Mouse (Mus musculus) forebrain, postnatal 0 days (tissue): Measurements from ENCODE around the gene Pqlc2. TPM values are rescaled to one million over a fixed set of nuclear protein-coding genes. Genes with fewer than 3 reads are reported as not detected.

Experiments used
- ATAC-seq: fragments of 200-750 bp; cut with Nextera tagmentation; 2 replicates; pipeline ENCODE4 v1.8.0; 2017; ENCODE audit warnings: mild to moderate bottlenecking, moderate library complexity
- DNase-seq: peaks from one replicate; pipeline ENCODE4 v3.0.0-alpha.2; 2015
- H3K27ac ChIP-seq: fragments of 300-500 bp; sonication (generic); 2 replicates; pipeline ENCODE4 v1.5.1; 2014; ENCODE audit warnings: low read depth, mild to moderate bottlenecking, antibody characterized with exemption, low read length, moderate library complexity, mixed read lengths
- H3K27me3 ChIP-seq: fragments of 300-500 bp; sonication (generic); 2 replicates; pipeline ENCODE4 v1.6.1; 2014; ENCODE audit warnings: mild to moderate bottlenecking, low read length, mixed read lengths; ENCODE audit not compliant: insufficient read depth
- H3K36me3 ChIP-seq: fragments of 300-500 bp; sonication (generic); 2 replicates; pipeline ENCODE4 v1.6.1; 2014; ENCODE audit warnings: mild to moderate bottlenecking, moderate library complexity; ENCODE audit not compliant: insufficient read depth
- H3K4me1 ChIP-seq: fragments of 300-500 bp; sonication (generic); 2 replicates; pipeline ENCODE4 v1.6.1; 2014; ENCODE audit warnings: antibody characterized with exemption; ENCODE audit not compliant: insufficient read depth
- H3K4me2 ChIP-seq: fragments of 300-500 bp; sonication (generic); 2 replicates; pipeline ENCODE4 v1.6.1; 2014; ENCODE audit warnings: low read depth, mild to moderate bottlenecking, moderate library complexity
- H3K4me3 ChIP-seq: fragments of 300-500 bp; sonication (generic); 2 replicates; pipeline ENCODE4 v1.5.1; 2014; ENCODE audit warnings: low read depth, low read length, mixed read lengths
- H3K9ac ChIP-seq: fragments of 300-500 bp; sonication (generic); 2 replicates; pipeline ENCODE4 v1.6.1; 2014; ENCODE audit warnings: mild to moderate bottlenecking
- H3K9me3 ChIP-seq: fragments of 300-500 bp; sonication (generic); 2 replicates; pipeline ENCODE4 v1.6.1; 2016; ENCODE audit warnings: low read length
- CTCF ChIP-seq: sonication (generic); IDR thresholded peaks from 2 replicates; pipeline ENCODE4 v1.5.1; 2016; ENCODE audit warnings: antibody characterized with exemption, control low read depth, low read depth
- WGBS: fragments of 180-500 bp; shearing (Covaris S2); extraction: QIAGEN DNeasy Blood & Tissue Kit; methylation state at CpG from one replicate; pipeline ENCODE4 v1.1.7; 2014; 5-methylcytosine and 5-hydroxymethylcytosine counted together
- polyA plus RNA-seq: library from polyadenylated mRNA; unstranded; fragments of >200 nt; fragmentation: Nextera tagmentation; extraction: Ambion mirVana; gene quantifications from 2 replicates; pipeline ENCODE4 v1.2.1, GENCODE M21; 2015
- total RNA-seq: library from RNA; depleted of rRNA; stranded (reverse); fragments of >200 nt; gene quantifications from 2 replicates; pipeline ENCODE4 v1.2.3, GENCODE M21; 2014

Pqlc2 gene
- total and polyA plus RNA-seq, 2 experiments from 2014 or later = 12.1 to 15.3 TPM

GRCm38 (mm10) chr4:139276411-139276810, 34.1 kb downstream of the Pqlc2 start:
- no peaks in the 10 kb centered on the region for H3K27me3 ChIP-seq
- no peak overlapping the region for H3K4me2 ChIP-seq
- no peak overlapping the region for H3K4me3 ChIP-seq
- peaks cover 16% of the 10 kb centered on the region for H3K36me3 ChIP-seq
- DNase-seq (no peak), ATAC-seq (no peak)
- no peaks in the 10 kb centered on the region for H3K9me3 ChIP-seq
- no peak for TF ChIP-seq CTCF
- H3K9ac ChIP-seq = no peak overlapping the region
- H3K27ac ChIP-seq = no peak overlapping the region
- H3K4me1 ChIP-seq = no peaks in the 10 kb centered on the region
- 89% methylated on average over 7 of the region's 7 CpGs for WGBS

DNA sequence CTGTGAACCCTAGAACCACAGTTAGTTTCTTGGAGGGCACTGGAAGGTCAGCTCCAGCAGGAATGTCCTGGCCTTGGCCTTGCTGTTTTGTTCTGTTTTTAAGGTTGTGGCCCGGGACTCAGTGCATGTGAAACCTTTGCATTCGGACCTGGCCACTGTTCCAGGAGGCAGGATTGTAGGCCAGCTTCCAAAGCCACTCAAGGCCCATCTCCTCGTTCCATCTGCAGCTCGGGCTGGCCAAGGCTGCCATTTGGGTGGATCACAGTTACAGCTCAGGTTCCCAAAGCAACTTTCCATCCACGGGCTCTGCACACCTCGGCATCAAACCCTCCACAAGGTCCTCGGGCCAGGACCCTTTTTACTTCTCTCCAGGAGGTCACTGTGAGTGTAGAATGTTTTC, 35.9 kb downstream of the Pqlc2 start:
- Histone ChIP-seq H3K4me1 (no peaks in the 10 kb centered on the region), H3K9ac (no peak overlapping the region), H3K36me3 (peaks cover 4% of the 10 kb centered on the region), H3K27ac (no peak overlapping the region), H3K9me3 (no peaks in the 10 kb centered on the region), H3K4me3 (no peak overlapping the region), H3K4me2 (no peak overlapping the region), H3K27me3 (no peaks in the 10 kb centered on the region)
- WGBS = 89% methylated on average over 7 of the region's 7 CpGs
- no peak for ATAC-seq
- DNase-seq = no peak
- no peak for TF ChIP-seq CTCF

- no peak overlapping the region for H3K27ac ChIP-seq
- no peak overlapping the region for H3K4me2 ChIP-seq
- no peak overlapping the region for H3K4me3 ChIP-seq
- peaks cover 4% of the 10 kb centered on the region for H3K36me3 ChIP-seq
- no peaks in the 10 kb centered on the region for H3K27me3 ChIP-seq
- no peaks in the 10 kb centered on the region for H3K9me3 ChIP-seq
- no peak for TF ChIP-seq CTCF
- no peak overlapping the region for H3K9ac ChIP-seq
- no peak for DNase-seq
- ATAC-seq = no peak
- H3K4me1 ChIP-seq = no peaks in the 10 kb centered on the region
- WGBS = 86% methylated on average over 10 of the region's 10 CpGs
Observed at GRCm38 (mm10) chr4:139272951-139273680, 37.4 kb downstream of the Pqlc2 start.

GRCm38 (mm10) chr4:139271562-139271961, 38.9 kb downstream of the Pqlc2 start:
- 94% methylated on average over 9 of the region's 9 CpGs for whole genome bisulfite sequencing
- no peak for ATAC-seq
- H3K4me1 ChIP-seq = no peaks in the 10 kb centered on the region
- DNase-seq = no peak
- H3K4me3 ChIP-seq = no peak overlapping the region
- no peak overlapping the region for H3K27ac ChIP-seq
- H3K9me3 ChIP-seq = no peaks in the 10 kb centered on the region
- TF ChIP-seq CTCF = no peak
- H3K36me3 ChIP-seq = peaks cover 4% of the 10 kb centered on the region
- no peaks in the 10 kb centered on the region for H3K27me3 ChIP-seq
- H3K4me2 ChIP-seq = no peak overlapping the region
- H3K9ac ChIP-seq = no peak overlapping the region

GRCm38 (mm10) chr4:139270168-139270567, 40.3 kb downstream of the Pqlc2 start:
- Histone ChIP-seq H3K36me3 (peaks cover 7% of the 10 kb centered on the region), H3K4me3 (no peak overlapping the region), H3K27ac (no peak overlapping the region), H3K4me2 (no peak overlapping the region), H3K9ac (no peak overlapping the region), H3K4me1 (no peaks in the 10 kb centered on the region), H3K27me3 (no peaks in the 10 kb centered on the region), H3K9me3 (no peaks in the 10 kb centered on the region)
- DNase-seq (no peak), ATAC-seq (no peak)
- 87% methylated on average over 3 of the region's 3 CpGs for WGBS
- TF ChIP-seq CTCF = no peak

DNA sequence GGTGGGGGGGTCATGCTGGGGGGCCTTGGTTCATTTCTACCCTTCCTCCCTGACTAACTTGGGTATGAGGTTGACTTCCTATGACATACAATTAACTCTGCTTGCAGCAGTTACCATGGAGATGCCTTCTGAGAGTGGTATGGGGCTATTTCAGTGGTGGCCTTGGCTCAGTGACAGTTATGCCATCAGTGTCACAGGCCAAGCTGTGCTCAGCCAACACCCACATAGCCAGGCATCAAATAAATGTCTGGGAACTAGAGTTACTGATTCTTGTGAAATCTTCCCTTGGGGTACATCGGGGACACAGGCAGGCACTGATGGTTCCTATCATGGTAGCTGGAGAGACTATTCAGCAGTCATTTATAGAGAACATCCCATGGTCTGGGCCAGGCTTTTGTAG, 42.3 kb downstream of the Pqlc2 start:
- no peak for DNase-seq
- ATAC-seq = peak; percentile 38; the same call in 1 of the 2 replicates
- Histone ChIP-seq H3K4me3 (no peak overlapping the region), H3K4me2 (no peak overlapping the region), H3K9ac (no peak overlapping the region), H3K27ac (no peak overlapping the region), H3K4me1 (no peaks in the 10 kb centered on the region), H3K36me3 (peaks cover 17% of the 10 kb centered on the region), H3K27me3 (no peaks in the 10 kb centered on the region), H3K9me3 (no peaks in the 10 kb centered on the region)
- 87% methylated on average over 1 of the region's 1 CpGs for WGBS
- no peak for TF ChIP-seq CTCF

DNA sequence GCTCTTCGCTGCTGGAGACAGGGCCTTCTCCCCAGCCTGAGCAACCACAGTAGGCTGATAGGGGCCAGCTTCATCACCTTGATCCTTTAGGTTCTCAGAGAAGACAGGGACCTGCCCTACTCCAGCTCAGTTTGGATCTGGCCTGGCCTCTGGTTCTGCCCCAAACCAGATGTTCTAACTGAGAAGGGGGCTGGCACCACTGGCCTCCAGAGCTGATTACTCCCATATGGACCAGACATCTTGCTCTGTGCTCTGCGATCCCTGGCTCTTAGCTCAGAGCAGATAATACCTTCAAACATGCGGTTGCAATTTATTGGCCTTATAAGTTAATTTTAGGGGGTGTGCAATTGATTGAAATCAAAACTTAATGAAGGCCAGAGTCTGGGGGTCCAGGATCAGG, 43.2 kb downstream of the Pqlc2 start:
- DNase-seq = no peak
- H3K36me3 ChIP-seq = peaks cover 26% of the 10 kb centered on the region
- H3K9me3 ChIP-seq = no peaks in the 10 kb centered on the region
- H3K4me3 ChIP-seq = no peak overlapping the region
- H3K9ac ChIP-seq = no peak overlapping the region
- no peak for ATAC-seq
- no peak for TF ChIP-seq CTCF
- no peaks in the 10 kb centered on the region for H3K4me1 ChIP-seq
- no peaks in the 10 kb centered on the region for H3K27me3 ChIP-seq
- 90% methylated on average over 3 of the region's 3 CpGs for WGBS
- no peak overlapping the region for H3K27ac ChIP-seq
- H3K4me2 ChIP-seq = no peak overlapping the region
